Mouse (Mus musculus) retina, postnatal 1 day (tissue): ENCODE data around the gene Opalin.

ENCODE experiments used
- DNase-seq: peaks from one replicate; pipeline ENCODE4 v3.0.0-alpha.2; 2012

The Opalin gene

GRCm38 (mm10) chr19:41076906-41077305 lies at the start of gene Opalin:
TSS of gene Opalin (minus strand) at chr19:41077113.
- DNase-seq: no peak

- no peak for DNase-seq
These were observed 46.1 kb upstream of the Opalin start for GRCm38 (mm10) chr19:41123009-41123408.

GRCm38 (mm10) chr19:41119924-41120323 lies 43.0 kb upstream of the Opalin start:
- DNase-seq: no peak

GRCm38 (mm10) chr19:41118346-41118745 lies 41.4 kb upstream of the Opalin start:
- no peak for DNase-seq

- no peak for DNase-seq
These were observed 40.4 kb upstream of the Opalin start for GRCm38 (mm10) chr19:41117334-41117733.

GRCm38 (mm10) chr19:41114611-41115010 lies 37.7 kb upstream of the Opalin start:
- no peak for DNase-seq

GRCm38 (mm10) chr19:41113911-41114531 lies 37.1 kb upstream of the Opalin start:
- no peak for DNase-seq

GRCm38 (mm10) chr19:41112609-41113008 lies 35.7 kb upstream of the Opalin start:
- no peak for DNase-seq

- DNase-seq: no peak
These were observed 33.1 kb upstream of the Opalin start for GRCm38 (mm10) chr19:41109991-41110390.

- peak; percentile 61 for DNase-seq
These were observed 32.6 kb upstream of the Opalin start for GRCm38 (mm10) chr19:41109496-41109895.

- no peak for DNase-seq
These were observed 31.8 kb upstream of the Opalin start for GRCm38 (mm10) chr19:41108666-41109065.

GRCm38 (mm10) chr19:41107530-41107929 lies 30.6 kb upstream of the Opalin start:
- DNase-seq: no peak

- peak; percentile 67 for DNase-seq
These were observed 28.0 kb upstream of the Opalin start for GRCm38 (mm10) chr19:41104922-41105321.

GRCm38 (mm10) chr19:41101390-41101789 lies 24.5 kb upstream of the Opalin start:
- peak; percentile 63 for DNase-seq

- DNase-seq: no peak
These were observed 23.9 kb upstream of the Opalin start for GRCm38 (mm10) chr19:41100863-41101262.

- DNase-seq: no peak
These were observed 20.1 kb upstream of the Opalin start for GRCm38 (mm10) chr19:41097038-41097437.

GRCm38 (mm10) chr19:41091901-41092300 lies 15.0 kb upstream of the Opalin start:
- no peak for DNase-seq

- peak; percentile 83 for DNase-seq
These were observed 12.9 kb upstream of the Opalin start for GRCm38 (mm10) chr19:41089833-41090232.

- no peak for DNase-seq
These were observed 11.6 kb upstream of the Opalin start for GRCm38 (mm10) chr19:41088491-41088890.

GRCm38 (mm10) chr19:41087901-41088300 lies 11.0 kb upstream of the Opalin start:
- no peak for DNase-seq

GRCm38 (mm10) chr19:41086700-41087099 lies 9.8 kb upstream of the Opalin start:
- DNase-seq: peak; percentile 88

- no peak for DNase-seq
These were observed 9.4 kb upstream of the Opalin start for GRCm38 (mm10) chr19:41086289-41086688.

GRCm38 (mm10) chr19:41083646-41084045 lies 6.7 kb upstream of the Opalin start:
- DNase-seq: no peak

- DNase-seq: peak; percentile 76
These were observed 4.7 kb upstream of the Opalin start for GRCm38 (mm10) chr19:41081589-41081988.

GRCm38 (mm10) chr19:41073746-41074455 lies 3.0 kb downstream of the Opalin start:
- DNase-seq: no peak
